Mouse (Mus musculus) neural tube, embryonic 12.5 days (tissue): ENCODE measurements around the gene Tlr13. TPM values are rescaled to one million over a fixed set of nuclear protein-coding genes. Genes with fewer than 3 reads are reported as not detected.
"Not testable (repeated sequence)": the region's sequence is repeated elsewhere in the genome, so short reads cannot be mapped to it uniquely, and the experiment has no call there.

Experiments
- ATAC-seq: fragments of 200-750 bp; cut with Nextera tagmentation; 2 replicates; pipeline ENCODE4 v1.8.0; 2017; ENCODE audit warnings: low read depth, mild to moderate bottlenecking, moderate TSS enrichment, moderate library complexity; ENCODE audit not compliant: low FRiP score
- H3K27ac ChIP-seq: fragments of 300-500 bp; sonication (generic); 2 replicates; pipeline ENCODE4 v1.5.1; 2016
- H3K27me3 ChIP-seq: fragments of 300-500 bp; sonication (generic); replicated peaks from 2 replicates; pipeline ENCODE4 v1.6.1; 2016; ENCODE audit warnings: mild to moderate bottlenecking
- H3K36me3 ChIP-seq: fragments of 300-500 bp; sonication (generic); 2 replicates; pipeline ENCODE4 v1.6.1; 2016; ENCODE audit warnings: mild to moderate bottlenecking
- H3K4me1 ChIP-seq: fragments of 300-500 bp; sonication (generic); 2 replicates; pipeline ENCODE4 v1.6.1; 2016
- H3K4me2 ChIP-seq: fragments of 300-500 bp; sonication (generic); replicated peaks from 2 replicates; pipeline ENCODE4 v1.6.1; 2016; ENCODE audit warnings: mild to moderate bottlenecking
- H3K4me3 ChIP-seq: fragments of 300-500 bp; sonication (generic); 2 replicates; pipeline ENCODE4 v1.5.1; 2016
- H3K9ac ChIP-seq: fragments of 300-500 bp; sonication (generic); 2 replicates; pipeline ENCODE4 v1.6.1; 2016; ENCODE audit warnings: mild to moderate bottlenecking
- H3K9me3 ChIP-seq: fragments of 300-500 bp; sonication (generic); 2 replicates; pipeline ENCODE4 v1.6.1; 2016; ENCODE audit warnings: mild to moderate bottlenecking
- whole genome bisulfite sequencing: fragments of 180-500 bp; shearing (Covaris S2); methylation state at CpG from one replicate; pipeline ENCODE4 v1.1.7; 2016; 5-methylcytosine and 5-hydroxymethylcytosine counted together
- polyA plus RNA-seq: library from polyadenylated mRNA; unstranded; fragments of >200 nt; fragmentation: Nextera tagmentation; extraction: Ambion mirVana; gene quantifications from 2 replicates; pipeline ENCODE4 v1.2.1, GENCODE M21; 2016

The Tlr13 gene
- polyA plus RNA-seq, 1 experiment from 2014 or later = 0.27 TPM

GRCm38 (mm10) chrX:106189356-106189755 is 46.4 kb downstream of the Tlr13 start:
- H3K27ac ChIP-seq = no peak overlapping the region

GRCm38 (mm10) chrX:106190091-106190490 is 47.1 kb downstream of the Tlr13 start:
- Histone ChIP-seq H3K27me3 (no peaks in the 10 kb centered on the region), H3K4me3 (no peak overlapping the region), H3K4me2 (peak overlapping the region; percentile 65; the same call in 1 of the 2 replicates), H3K9ac (no peak overlapping the region), H3K27ac (no peak overlapping the region), H3K9me3 (no peaks in the 10 kb centered on the region), H3K36me3 (no peaks in the 10 kb centered on the region; the same call in 1 of the 2 replicates), H3K4me1 (no peaks in the 10 kb centered on the region; the same call in 1 of the 2 replicates)
- WGBS = 42% methylated on average over 4 of the region's 4 CpGs
- ATAC-seq = no peak

More at GRCm38 (mm10) chrX:106189356-106189755, 46.4 kb downstream of the Tlr13 start:
- 62% methylated on average over 5 of the region's 5 CpGs for WGBS
- no peaks in the 10 kb centered on the region; the same call in 1 of the 2 replicates for H3K36me3 ChIP-seq
- H3K9ac ChIP-seq = no peak overlapping the region
- H3K27me3 ChIP-seq = no peaks in the 10 kb centered on the region
- H3K9me3 ChIP-seq = no peaks in the 10 kb centered on the region
- no peaks in the 10 kb centered on the region; the same call in 1 of the 2 replicates for H3K4me1 ChIP-seq
- peak overlapping the region; percentile 65 for H3K4me2 ChIP-seq
- H3K4me3 ChIP-seq = 0 out of 2 replicates have a peak overlapping the region, but pooled peaks have one; percentile 53
- ATAC-seq = no peak

DNA sequence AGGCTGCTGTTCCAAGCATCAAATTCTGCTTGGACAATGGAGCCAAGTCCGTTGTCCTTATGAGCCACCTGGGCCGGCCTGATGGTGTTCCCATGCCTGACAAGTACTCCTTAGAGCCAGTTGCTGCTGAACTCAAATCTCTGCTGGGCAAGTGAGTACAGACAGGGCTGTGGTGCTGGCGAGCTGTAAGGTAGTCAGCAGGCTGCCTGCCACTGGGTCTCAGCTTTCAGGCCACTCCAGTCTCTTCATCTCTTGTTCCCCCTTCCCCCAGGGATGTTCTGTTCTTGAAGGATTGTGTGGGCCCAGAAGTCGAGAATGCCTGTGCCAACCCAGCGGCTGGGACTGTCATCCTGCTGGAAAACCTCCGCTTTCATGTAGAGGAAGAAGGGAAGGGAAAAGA is 51.4 kb downstream of the Tlr13 start:
- WGBS = 90% methylated on average over 6 of the region's 6 CpGs
- peaks cover 11% of the 10 kb centered on the region for H3K36me3 ChIP-seq
- not testable (repeated sequence) for ATAC-seq, H3K9ac ChIP-seq, H3K27ac ChIP-seq, H3K27me3 ChIP-seq, H3K4me3 ChIP-seq, H3K4me2 ChIP-seq, H3K9me3 ChIP-seq, H3K4me1 ChIP-seq

DNA sequence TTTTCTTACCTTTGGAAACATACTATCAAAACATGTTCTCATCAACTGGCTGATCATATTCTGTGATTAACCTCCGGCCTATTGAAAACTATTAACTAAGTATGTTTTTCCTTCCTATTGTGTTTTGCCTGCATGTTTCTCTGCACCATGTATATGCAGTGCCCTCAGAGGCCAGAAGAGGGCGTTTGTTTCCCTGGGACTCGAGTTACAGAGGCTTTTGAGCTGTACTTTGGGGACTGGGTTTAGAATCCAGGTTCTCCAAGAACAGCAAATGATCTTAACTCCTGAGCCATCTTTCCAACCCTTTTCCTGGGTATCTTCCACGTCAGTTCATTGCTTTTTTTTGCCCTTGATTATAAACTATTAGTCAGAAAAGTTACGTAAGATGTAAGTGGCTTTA is 54.3 kb downstream of the Tlr13 start:
- Histone ChIP-seq H3K4me3 (no peak overlapping the region), H3K27ac (no peak overlapping the region), H3K4me2 (no peak overlapping the region), H3K9ac (no peak overlapping the region), H3K9me3 (no peaks in the 10 kb centered on the region), H3K36me3 (peaks cover 22% of the 10 kb centered on the region), H3K27me3 (no peaks in the 10 kb centered on the region), H3K4me1 (no peaks in the 10 kb centered on the region)
- 70% methylated on average over 5 of the region's 5 CpGs for WGBS
- no peak for ATAC-seq

- no peaks in the 10 kb centered on the region for H3K4me1 ChIP-seq
- WGBS = 88% methylated on average over 5 of the region's 5 CpGs
- H3K9ac ChIP-seq = no peak overlapping the region
- no peak overlapping the region for H3K4me2 ChIP-seq
- H3K9me3 ChIP-seq = no peaks in the 10 kb centered on the region
- H3K27me3 ChIP-seq = no peaks in the 10 kb centered on the region
- ATAC-seq = no peak
- H3K4me3 ChIP-seq = no peak overlapping the region
- peaks cover 28% of the 10 kb centered on the region for H3K36me3 ChIP-seq
- no peak overlapping the region for H3K27ac ChIP-seq
Observed at GRCm38 (mm10) chrX:106198904-106199303, 55.9 kb downstream of the Tlr13 start.

DNA sequence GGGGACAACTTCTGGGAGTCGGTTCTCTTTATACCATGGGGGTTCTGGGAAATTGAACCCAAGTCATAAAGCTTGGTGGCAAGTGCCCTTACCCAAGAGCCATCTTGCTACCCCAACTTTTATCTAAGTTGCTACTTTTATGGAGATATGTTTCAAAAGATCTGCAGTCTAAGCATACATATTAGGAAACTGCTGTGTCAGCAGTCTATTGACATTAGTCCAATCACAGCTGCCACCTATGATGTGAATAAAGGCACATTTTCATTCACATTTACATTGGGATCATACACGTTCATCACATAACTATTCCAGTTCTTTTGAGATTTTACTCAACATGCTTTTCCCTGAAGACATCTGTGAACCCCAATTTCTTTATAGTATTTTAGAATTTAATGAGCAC is 66.1 kb downstream of the Tlr13 start:
- Histone ChIP-seq H3K4me1 (no peaks in the 10 kb centered on the region), H3K9ac (no peak overlapping the region), H3K4me3 (no peak overlapping the region), H3K9me3 (no peaks in the 10 kb centered on the region), H3K36me3 (no peaks in the 10 kb centered on the region), H3K27me3 (no peaks in the 10 kb centered on the region), H3K27ac (no peak overlapping the region), H3K4me2 (no peak overlapping the region)
- WGBS = 97% methylated on average over 2 of the region's 2 CpGs
- no peak for ATAC-seq

Other genes with a start within 250 kb of the Tlr13 start
- gene Atrx, start 213.8 kb upstream of the Tlr13 start, polyA plus RNA-seq = 203 and 219 TPM in 2 replicates
- 38.5 and 39.0 TPM in 2 replicates for gene Magt1, start 131.3 kb upstream of the Tlr13 start, polyA plus RNA-seq
- gene Cox7b, start 127.5 kb upstream of the Tlr13 start, polyA plus RNA-seq = 319 and 331 TPM in 2 replicates
- gene Atp7a, start 115.9 kb upstream of the Tlr13 start, polyA plus RNA-seq = 24.3 and 25.1 TPM in 2 replicates
- gene Pgk1, start 43.9 kb downstream of the Tlr13 start, polyA plus RNA-seq = 310 and 332 TPM in 2 replicates
- 12.0 and 13.2 TPM in 2 replicates for gene Taf9b, start 78.0 kb downstream of the Tlr13 start, polyA plus RNA-seq
- gene Fnd3c2, start 112.2 kb downstream of the Tlr13 start, polyA plus RNA-seq = not detected in 2 replicates